Mouse (Mus musculus) heart, postnatal 10 days (tissue): Measurements from ENCODE around the gene Zfp574. TPM values are rescaled to one million over a fixed set of nuclear protein-coding genes. Genes with fewer than 3 reads are reported as not detected.
A peak's percentile ranks its signal among the peaks of the same experiment; 100 is the strongest.

Experiments used
- DNase-seq, 2 experiments: peaks; one replicate each; pipeline ENCODE4 v3.0.0; 2021
- intact Hi-C: fragments of 180-260 bp; cut with DNase I; formaldehyde crosslinking; loops from one replicate; pipeline ENCODE4 v1.15.1; 2025
- microRNA-seq, 2 experiments: library from miRNA; unstranded; fragments of <30 nt; microRNA quantifications; one replicate each; pipeline ENCODE4 v1.2.0; 2022
- total RNA-seq, 2 experiments: library from RNA; stranded (reverse); gene quantifications; 2 replicates each; pipeline ENCODE4 v1.2.3; 2021

Zfp574 gene
- total RNA-seq, 2 experiments from 2014 or later: 12.1 to 13.6 TPM

- intact Hi-C loops: loop anchor here (10.0 kb wide), 1 partner anchor 225 kb away; no protein-coding TSS in a partner anchor
- no peak for DNase-seq
These were observed 37.0 kb downstream of the Zfp574 start for GRCm38 (mm10) chr7:25109355-25109754.

GRCm38 (mm10) chr7:25110336-25110735, 38.0 kb downstream of the Zfp574 start:
- DNase-seq: no peak
- intact Hi-C loops: no loop called here

- DNase-seq: no peak
- intact Hi-C loops: no loop called here
These were observed 40.0 kb downstream of the Zfp574 start for GRCm38 (mm10) chr7:25112178-25112955.

GRCm38 (mm10) chr7:25112956-25113603, 40.7 kb downstream of the Zfp574 start:
- intact Hi-C loops: no loop called here
- no peak for DNase-seq

GRCm38 (mm10) chr7:25120061-25120834, 47.9 kb downstream of the Zfp574 start:
- intact Hi-C loops: no loop called here
- DNase-seq: peak; percentile 22 to 29

DNA sequence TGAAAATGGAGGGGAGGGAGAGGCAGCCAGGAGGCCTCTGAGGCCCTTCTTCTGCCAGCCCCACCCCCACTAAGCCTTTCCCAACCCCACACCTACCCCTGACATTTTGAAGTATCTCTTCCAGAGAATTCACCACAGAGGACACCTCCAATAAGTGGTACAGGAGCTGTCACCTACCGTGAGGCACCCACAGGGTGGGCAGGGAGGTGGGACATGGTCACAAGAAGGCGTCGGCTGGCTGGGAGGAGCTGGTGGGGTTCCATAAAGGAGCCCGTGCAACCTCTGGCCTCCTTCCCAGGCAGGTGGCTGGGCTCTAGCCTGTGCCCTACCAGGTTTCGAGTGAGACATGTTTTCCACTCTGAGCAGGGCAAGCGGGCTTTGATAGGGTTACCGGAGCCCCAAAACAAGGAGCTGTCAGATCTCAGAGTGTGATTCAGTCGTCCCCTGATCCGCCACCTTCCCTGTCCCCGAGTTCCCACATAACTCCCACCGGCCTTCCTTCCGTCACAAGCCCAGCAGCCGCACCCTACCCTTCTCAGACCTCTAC, 48.9 kb downstream of the Zfp574 start:
- DNase-seq: no peak
- intact Hi-C loops: no loop called here

- intact Hi-C loops: no loop called here
- DNase-seq: no peak
These were observed 53.4 kb downstream of the Zfp574 start for GRCm38 (mm10) chr7:25125716-25126281.

DNA sequence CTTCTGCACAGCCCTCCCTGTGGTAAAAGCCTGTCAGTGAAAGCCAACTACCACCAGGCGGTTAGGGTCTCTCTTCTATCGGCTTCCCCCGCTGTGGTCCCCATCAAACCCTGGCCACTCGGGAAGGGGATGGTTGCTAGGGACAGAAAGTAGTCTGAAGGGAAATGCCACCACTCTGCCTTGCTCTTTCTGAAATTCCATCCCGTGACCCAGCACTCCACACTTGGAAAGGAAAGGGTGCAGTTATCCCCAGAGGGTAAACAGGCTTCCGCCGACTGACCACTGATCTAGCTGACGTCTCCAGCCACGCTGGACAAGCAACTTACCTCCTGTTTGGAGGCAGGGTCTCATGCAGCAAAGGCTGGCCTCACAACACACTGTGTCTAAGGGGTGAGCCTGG, 55.6 kb downstream of the Zfp574 start:
- DNase-seq: no peak
- intact Hi-C loops: no loop called here

- intact Hi-C loops: no loop called here
- DNase-seq: no peak
These were observed 57.1 kb downstream of the Zfp574 start for GRCm38 (mm10) chr7:25129390-25129979.

- DNase-seq: no peak
- intact Hi-C loops: loop anchor here (5.0 to 10.0 kb wide), 2 partner anchors 107 to 274 kb away; partner anchors contain the start of gene Gsk3a
These were observed 58.2 kb downstream of the Zfp574 start for GRCm38 (mm10) chr7:25130565-25130964.

DNA sequence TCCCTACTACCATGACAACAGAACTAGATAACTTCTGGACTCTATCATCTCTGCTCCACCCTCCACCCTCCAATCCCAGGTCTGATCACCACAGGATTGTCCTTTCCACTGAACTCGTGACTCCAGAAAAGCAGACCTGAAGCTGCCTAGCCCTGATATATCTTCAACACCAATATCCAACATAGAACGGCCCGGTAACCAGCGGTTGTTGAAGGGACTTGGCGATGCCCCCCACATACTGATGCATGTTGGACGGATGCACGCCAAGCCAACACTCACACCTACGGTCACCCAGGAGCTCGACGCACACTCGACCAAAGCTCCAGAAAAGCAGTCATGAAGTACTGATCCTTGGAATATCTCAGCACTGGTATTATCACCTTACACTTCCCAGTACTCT, 58.9 kb downstream of the Zfp574 start:
- no peak for DNase-seq
- intact Hi-C loops: loop anchor here (5.0 to 10.0 kb wide), 2 partner anchors 106 to 274 kb away; partner anchors contain the start of gene Gsk3a

GRCm38 (mm10) chr7:25132318-25132960, 60.1 kb downstream of the Zfp574 start:
- DNase-seq: peak in 1 of 2 experiments; percentile 17
- intact Hi-C loops: loop anchor here (2.0 to 10.0 kb wide), 3 partner anchors 105 to 272 kb away; partner anchors contain the start of genes Gsk3a and Megf8

Small RNA genes within 50 kb of the gene (microRNA-seq; reads per million reads assigned to microRNA genes)
- gene Mir6537: 0 to 0.47 reads per million in 2 experiments

Other genes starting within 250 kb of the Zfp574 start
- gene Gm9844, start 210.4 kb upstream of the Zfp574 start, total RNA-seq: 1 to 10 TPM in 1 of 2 experiments, not detected in 1; 2.3 TPM
- not detected for gene Lypd4, start 202.6 kb upstream of the Zfp574 start, total RNA-seq
- not detected for gene Dmrtc2, start 202.5 kb upstream of the Zfp574 start, total RNA-seq
- gene Rps19, start 188.2 kb upstream of the Zfp574 start, total RNA-seq: 100 to 1,000 TPM; 752 to 777 TPM
- 1 to 10 TPM; 1.3 to 1.8 TPM for gene Cd79a, start 175.2 kb upstream of the Zfp574 start, total RNA-seq
- 10 to 100 TPM; 75.3 to 87.0 TPM for gene Arhgef1, start 169.7 kb upstream of the Zfp574 start, total RNA-seq
- not detected for gene Gm4881, start 128.1 kb upstream of the Zfp574 start, total RNA-seq
- 100 to 1,000 TPM; 292 to 300 TPM for gene Rabac1, start 99.8 kb upstream of the Zfp574 start, total RNA-seq
- gene Atp1a3, start 66.6 kb upstream of the Zfp574 start, total RNA-seq: under 1 TPM; 0.43 to 0.72 TPM
- gene Grik5, start 221 bp upstream of the Zfp574 start, total RNA-seq: 1 to 10 TPM; 9.0 to 9.5 TPM
- gene Pou2f2, start 107.2 kb downstream of the Zfp574 start, total RNA-seq: under 1 TPM; 0.19 to 0.50 TPM
- 10 to 100 TPM; 14.2 TPM for gene Dedd2, start 148.0 kb downstream of the Zfp574 start, total RNA-seq
- 10 to 100 TPM in 1 of 2 experiments, 1 to 10 TPM in 1; 8.7 to 11.4 TPM for gene Zfp526, start 148.9 kb downstream of the Zfp574 start, total RNA-seq
- gene Gsk3a, start 165.3 kb downstream of the Zfp574 start, total RNA-seq: 10 to 100 TPM; 69.7 to 72.0 TPM
- gene Erf, start 178.2 kb downstream of the Zfp574 start, total RNA-seq: 10 to 100 TPM; 38.6 to 42.2 TPM
- gene Cic, start 195.1 kb downstream of the Zfp574 start, total RNA-seq: 10 to 100 TPM; 88.4 to 90.5 TPM
- gene Pafah1b3, start 225.4 kb downstream of the Zfp574 start, total RNA-seq: 10 to 100 TPM; 12.8 to 16.0 TPM
- not detected for gene Prr19, start 228.8 kb downstream of the Zfp574 start, total RNA-seq
- gene Tmem145, start 233.5 kb downstream of the Zfp574 start, total RNA-seq: not detected
- gene Megf8, start 244.6 kb downstream of the Zfp574 start, total RNA-seq: 10 to 100 TPM; 28.8 to 29.9 TPM